Mouse (Mus musculus) liver, embryonic 11.5 days (tissue): ENCODE results near the gene Olfr1280. TPM values are rescaled to one million over a fixed set of nuclear protein-coding genes. Genes with fewer than 3 reads are reported as not detected.

Source experiments
- ATAC-seq: fragments of 200-750 bp; cut with Nextera tagmentation; replicated peaks from 2 replicates; pipeline ENCODE4 v1.8.0; 2017; ENCODE audit warnings: moderate number of reproducible peaks, mild to moderate bottlenecking, moderate TSS enrichment, moderate library complexity; ENCODE audit not compliant: low FRiP score
- DNase-seq: peaks from one replicate; pipeline ENCODE4 v3.0.0-alpha.2; 2017; ENCODE audit warnings: low spot score
- H3K27ac ChIP-seq: fragments of 300-500 bp; sonication (generic); 2 replicates; pipeline ENCODE4 v1.5.1; 2014; ENCODE audit warnings: mild to moderate bottlenecking, low read depth, low read length, control low read depth
- H3K27me3 ChIP-seq: fragments of 300-500 bp; sonication (generic); replicated peaks from 2 replicates; pipeline ENCODE4 v1.6.1; 2014; ENCODE audit warnings: low read length, mixed read lengths; ENCODE audit not compliant: control insufficient read depth, insufficient read depth
- H3K36me3 ChIP-seq: fragments of 300-500 bp; sonication (generic); 2 replicates; pipeline ENCODE4 v1.6.1; 2014; ENCODE audit warnings: mild to moderate bottlenecking, low read length, moderate library complexity, mixed read lengths; ENCODE audit not compliant: control insufficient read depth, insufficient read depth
- H3K4me1 ChIP-seq: fragments of 300-500 bp; sonication (generic); replicated peaks from 2 replicates; pipeline ENCODE4 v1.6.1; 2014; ENCODE audit warnings: low read length, mixed read lengths; ENCODE audit not compliant: control insufficient read depth, insufficient read depth
- H3K4me2 ChIP-seq: fragments of 300-500 bp; sonication (generic); 2 replicates; pipeline ENCODE4 v1.6.1; 2014; ENCODE audit warnings: mild to moderate bottlenecking, control low read depth, moderate library complexity
- H3K4me3 ChIP-seq: fragments of 300-500 bp; sonication (generic); 2 replicates; pipeline ENCODE4 v1.5.1; 2014; ENCODE audit warnings: low read depth, low read length, control low read depth
- H3K9ac ChIP-seq: fragments of 300-500 bp; sonication (generic); 2 replicates; pipeline ENCODE4 v1.6.1; 2014; ENCODE audit warnings: low read depth, low read length, control low read depth
- H3K9me3 ChIP-seq: fragments of 300-500 bp; sonication (generic); 2 replicates; pipeline ENCODE4 v1.6.1; 2016; ENCODE audit warnings: low read length, inconsistent platforms, mixed read lengths; ENCODE audit not compliant: control insufficient read depth
- WGBS: fragments of 180-500 bp; shearing (Covaris S2); extraction: QIAGEN DNeasy Blood & Tissue Kit; methylation state at CpG from one replicate; pipeline ENCODE4 v1.1.7; 2014; 5-methylcytosine and 5-hydroxymethylcytosine counted together
- polyA plus RNA-seq: library from polyadenylated mRNA; unstranded; fragments of >200 nt; fragmentation: Nextera tagmentation; extraction: Ambion mirVana; gene quantifications from 2 replicates; pipeline ENCODE4 v1.2.1, GENCODE M21; 2014

Gene Olfr1280
- polyA plus RNA-seq, 1 experiment from 2014 or later, result not detected

DNA sequence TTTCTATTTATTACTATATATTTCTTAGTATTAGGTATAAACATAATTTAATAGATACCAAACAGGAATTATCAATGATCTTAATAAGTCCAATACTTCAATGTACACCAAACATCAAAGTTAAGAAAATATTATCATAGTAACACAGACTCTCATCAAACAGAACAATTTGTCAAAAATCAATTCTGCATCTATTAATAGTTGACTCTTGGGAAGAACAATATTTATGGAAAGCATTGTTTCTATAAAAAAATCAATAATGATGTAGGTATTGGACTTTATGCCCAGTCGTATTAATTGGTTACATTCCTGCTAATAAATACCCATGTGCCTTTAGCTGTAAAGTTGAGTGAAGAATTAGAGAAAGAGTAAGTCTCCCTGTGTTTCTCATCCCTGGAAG is 61.4 kb downstream of the Olfr1280 start, which contains the start of gene Olfr1284:
Gene Olfr1284, plus strand, starts transcription at position 301 of the 400 bp plus-strand sequence.
- Histone ChIP-seq H3K36me3 (no peaks in the 10 kb centered on the region), H3K9ac (no peak within 1 kb of the TSS), H3K4me3 (no peak within 1 kb of the TSS), H3K4me1 (no peaks in the 10 kb centered on the region), H3K27ac (no peak within 1 kb of the TSS), H3K4me2 (no peak within 1 kb of the TSS), H3K9me3 (no peaks in the 10 kb centered on the region), H3K27me3 (no peaks in the 10 kb centered on the region)
- ATAC-seq (no peak), DNase-seq (no peak)
- WGBS, result 84% methylated on average over 1 of the region's 1 CpGs

Other genes with a start within 250 kb of the Olfr1280 start
- gene Gm13941, start 208.0 kb upstream of the Olfr1280 start, polyA plus RNA-seq, result not detected in 2 replicates
- gene Gm15130, start 161.1 kb upstream of the Olfr1280 start, polyA plus RNA-seq, result not detected in 2 replicates
- gene 4930430A15Rik, start 84.4 kb upstream of the Olfr1280 start, polyA plus RNA-seq, result not detected in 2 replicates
- not detected in 2 replicates for gene Olfr1275, start 78.7 kb upstream of the Olfr1280 start, polyA plus RNA-seq
- gene Olfr1276, start 59.5 kb upstream of the Olfr1280 start, polyA plus RNA-seq, result not detected in 2 replicates
- not detected in 2 replicates for gene Olfr1277, start 39.9 kb upstream of the Olfr1280 start, polyA plus RNA-seq
- not detected in 2 replicates for gene Olfr1278, start 23.9 kb upstream of the Olfr1280 start, polyA plus RNA-seq
- gene Olfr1279, start 13.4 kb upstream of the Olfr1280 start, polyA plus RNA-seq, result not detected in 2 replicates
- gene Olfr1281, start 12.5 kb downstream of the Olfr1280 start, polyA plus RNA-seq, result not detected in 2 replicates
- gene Olfr1282, start 22.1 kb downstream of the Olfr1280 start, polyA plus RNA-seq, result not detected in 2 replicates
- not detected in 2 replicates for gene Olfr1283, start 52.8 kb downstream of the Olfr1280 start, polyA plus RNA-seq
- gene Olfr1284, start 61.5 kb downstream of the Olfr1280 start, polyA plus RNA-seq, result not detected in 2 replicates
- not detected in 2 replicates for gene Olfr1286, start 109.1 kb downstream of the Olfr1280 start, polyA plus RNA-seq
- gene Olfr1287, start 135.1 kb downstream of the Olfr1280 start, polyA plus RNA-seq, result not detected in 2 replicates
- gene Olfr1288, start 160.1 kb downstream of the Olfr1280 start, polyA plus RNA-seq, result not detected in 2 replicates
- not detected in 2 replicates for gene Olfr1289, start 166.8 kb downstream of the Olfr1280 start, polyA plus RNA-seq
- gene Olfr1290, start 179.8 kb downstream of the Olfr1280 start, polyA plus RNA-seq, result not detected in 2 replicates
- not detected in 2 replicates for gene Olfr1291-ps1, start 183.2 kb downstream of the Olfr1280 start, polyA plus RNA-seq
- not detected in 2 replicates for gene Olfr1293-ps, start 211.2 kb downstream of the Olfr1280 start, polyA plus RNA-seq
- gene Olfr1294, start 226.3 kb downstream of the Olfr1280 start, polyA plus RNA-seq, result not detected in 2 replicates